Mouse (Mus musculus) adrenal gland, adult 8-10 months (tissue): ENCODE data around the gene Surf4. TPM values are rescaled to one million over a fixed set of nuclear protein-coding genes. Genes with fewer than 3 reads are reported as not detected.

ENCODE experiments used
- DNase-seq: peaks from one replicate; pipeline ENCODE4 v3.0.0; 2022
- total RNA-seq, 4 experiments: library from RNA; stranded (reverse); gene quantifications; 2 replicates each; pipeline ENCODE4 v1.2.4; 2022

Surf4 gene
- total RNA-seq, 4 experiments from 2014 or later: 161 to 218 (median 182) TPM

GRCm38 (mm10) chr2:26927745-26928476, 5.8 kb downstream of the Surf4 start:
- no peak for DNase-seq

GRCm38 (mm10) chr2:26921784-26922183, 11.9 kb downstream of the Surf4 start:
- DNase-seq: no peak

GRCm38 (mm10) chr2:26920190-26920855, 13.4 kb downstream of the Surf4 start:
- DNase-seq: no peak

- no peak for DNase-seq
Observed at GRCm38 (mm10) chr2:26919684-26920083, 14.0 kb downstream of the Surf4 start.

GRCm38 (mm10) chr2:26916738-26917137, 17.0 kb downstream of the Surf4 start:
- no peak for DNase-seq

- DNase-seq: peak; percentile 85
Observed at GRCm38 (mm10) chr2:26915927-26916728, 17.6 kb downstream of the Surf4 start, which contains the start of the genes Surf2 and Surf1. TSS of gene Surf2 (plus strand) at chr2:26916367. TSS of gene Surf1 (minus strand) at chr2:26916530.

- DNase-seq: no peak
Observed at GRCm38 (mm10) chr2:26914148-26914941, 19.4 kb downstream of the Surf4 start.

- no peak for DNase-seq
Observed at GRCm38 (mm10) chr2:26913416-26914147, 20.1 kb downstream of the Surf4 start.

GRCm38 (mm10) chr2:26912253-26912770, 21.4 kb downstream of the Surf4 start:
- DNase-seq: no peak

GRCm38 (mm10) chr2:26910994-26911765, 22.5 kb downstream of the Surf4 start:
- DNase-seq: no peak

- peak; percentile 99 for DNase-seq
Observed at GRCm38 (mm10) chr2:26910124-26910993, 23.4 kb downstream of the Surf4 start, which contains the start of the genes Med22 and Rpl7a. TSS of gene Med22 (minus strand) at chr2:26910677. TSS of gene Rpl7a (plus strand) at chr2:26910764.

GRCm38 (mm10) chr2:26909387-26909784, 24.3 kb downstream of the Surf4 start:
- no peak for DNase-seq

GRCm38 (mm10) chr2:26908710-26909386, 24.9 kb downstream of the Surf4 start:
- no peak for DNase-seq

- DNase-seq: no peak
Observed at GRCm38 (mm10) chr2:26907109-26907508, 26.6 kb downstream of the Surf4 start.

GRCm38 (mm10) chr2:26906431-26906830, 27.3 kb downstream of the Surf4 start:
- no peak for DNase-seq

GRCm38 (mm10) chr2:26905936-26906335, 27.8 kb downstream of the Surf4 start:
- no peak for DNase-seq

GRCm38 (mm10) chr2:26903311-26903710, 30.4 kb downstream of the Surf4 start:
- no peak for DNase-seq

GRCm38 (mm10) chr2:26902467-26903220, 31.1 kb downstream of the Surf4 start, which contains the start of gene Surf6:
TSS of gene Surf6 (minus strand) at chr2:26902879.
- peak; percentile 96 for DNase-seq
